Mouse (Mus musculus): ENCODE measurements around the gene Rpl7a.

- TF ChIP-seq CTCF (IDR thresholded peaks at IDR 0.05; ENCODE audit: low read depth, low read length), result no peak
- TF ChIP-seq POLR2A (IDR thresholded peaks at IDR 0.05; ENCODE audit: extremely low read depth, insufficient read depth, low read length), result no peak
Observed at GRCm38 (mm10) chr2:26927745-26928476, 17.3 kb downstream of the Rpl7a start.
